Mouse (Mus musculus) megakaryocyte, adult 5-6 weeks (primary cell): ENCODE results near the gene Nrf1. TPM values are rescaled to one million over a fixed set of nuclear protein-coding genes. Genes with fewer than 3 reads are reported as not detected.

Source experiments
- ATAC-seq: 2 replicates; pipeline ENCODE4 v1.8.0; 2016; ENCODE audit warnings: mild to moderate bottlenecking, inconsistent platforms; ENCODE audit not compliant: poor library complexity, severe bottlenecking
- total RNA-seq, 2 experiments: library from RNA; stranded (forward) in 1 of 2; stranded (reverse) in 1 of 2; fragments of 153-499, 151-499 nt in 1 of 2; fragments of 221-1000, 200-1000 nt in 1 of 2; gene quantifications; 2 replicates each; pipeline versions ENCODE4 v1.2.3 to v1.2.4; 2015 to 2017

Gene Nrf1
- total RNA-seq, 2 experiments from 2014 or later = 39.6 to 69.9 TPM

DNA sequence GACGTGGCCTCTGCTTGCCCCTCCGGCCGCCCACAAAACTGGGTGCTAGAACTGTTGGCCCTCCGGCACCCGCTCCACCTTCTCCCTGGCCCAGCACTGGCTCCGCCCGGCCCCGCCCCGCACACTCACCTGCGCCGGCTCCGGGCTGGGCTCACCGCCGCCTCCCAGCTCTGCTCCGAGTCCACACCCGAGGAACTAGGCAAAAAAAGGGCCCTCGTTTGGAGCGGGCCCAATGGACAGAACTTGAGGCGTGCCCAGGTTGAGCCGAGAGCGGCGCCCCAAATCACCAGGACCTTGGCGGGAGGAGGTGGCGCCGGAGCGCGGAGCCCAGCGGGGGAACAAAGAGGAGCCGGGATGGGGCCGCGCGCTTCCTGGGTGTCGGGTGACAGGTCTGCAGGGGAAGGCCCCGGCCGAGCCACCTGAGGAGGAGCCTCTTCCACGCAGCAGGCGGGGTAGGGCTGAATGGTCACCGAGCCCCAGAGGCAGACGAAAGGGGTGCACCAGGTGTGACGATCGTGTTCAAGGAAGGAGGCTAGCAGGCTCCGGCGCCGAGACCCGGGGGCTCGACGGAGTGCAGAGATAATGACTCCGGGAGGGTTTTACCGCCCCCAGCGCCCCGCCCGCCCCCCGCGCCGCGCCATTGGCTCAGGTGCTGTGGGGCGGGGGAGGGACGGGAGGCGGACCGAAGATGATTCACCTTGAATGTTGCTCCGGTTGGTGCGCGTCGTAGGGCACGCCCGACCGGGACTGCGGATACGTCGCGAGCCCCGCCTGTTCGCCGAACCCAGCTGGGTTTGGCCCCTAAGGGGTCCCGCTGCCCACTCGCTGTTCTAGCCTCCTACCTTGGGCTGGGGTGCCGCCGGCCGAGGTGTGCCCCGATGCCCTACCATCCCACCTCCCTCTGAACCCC is 126.0 kb downstream of the Nrf1 start:
- ATAC-seq = peak; percentile 13; the same call in 1 of the 2 replicates

DNA sequence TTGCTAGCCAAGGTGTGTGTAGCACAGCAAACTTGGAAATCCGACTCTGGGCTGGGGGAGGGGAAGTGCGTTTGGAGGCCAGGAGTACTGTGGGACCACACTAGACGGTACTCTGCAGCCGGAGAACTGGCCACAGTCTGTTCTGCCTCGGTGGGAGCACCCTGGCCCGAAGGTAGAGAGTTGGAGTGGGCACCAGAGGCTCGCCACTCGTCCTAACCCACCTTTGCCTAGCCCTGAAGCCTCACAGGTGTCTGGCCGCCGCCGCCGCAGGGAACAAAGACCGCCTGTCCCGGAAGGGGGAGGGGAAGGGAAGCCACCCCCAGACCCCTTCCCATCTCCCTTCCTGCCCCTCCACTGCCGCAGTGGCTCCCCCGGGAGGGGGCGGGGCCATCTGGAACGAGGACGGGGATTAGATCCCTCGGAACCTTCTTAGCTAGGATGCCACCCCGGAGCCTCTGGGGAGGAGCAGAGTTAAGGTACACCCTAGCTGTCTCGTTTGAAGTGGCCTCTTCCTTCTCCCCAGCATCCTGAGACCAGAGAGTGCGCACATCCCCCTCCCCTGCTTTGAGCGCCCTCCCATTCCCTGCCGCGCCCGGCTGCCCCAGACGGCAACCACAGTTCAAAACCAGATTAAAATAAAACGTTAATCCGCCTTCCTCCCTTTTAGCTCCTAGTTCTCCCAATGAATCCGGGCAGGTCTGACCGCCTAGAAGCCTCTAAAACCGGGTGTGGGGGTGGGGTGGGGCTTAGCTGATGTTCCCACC is 126.9 kb downstream of the Nrf1 start:
- ATAC-seq = no peak

DNA sequence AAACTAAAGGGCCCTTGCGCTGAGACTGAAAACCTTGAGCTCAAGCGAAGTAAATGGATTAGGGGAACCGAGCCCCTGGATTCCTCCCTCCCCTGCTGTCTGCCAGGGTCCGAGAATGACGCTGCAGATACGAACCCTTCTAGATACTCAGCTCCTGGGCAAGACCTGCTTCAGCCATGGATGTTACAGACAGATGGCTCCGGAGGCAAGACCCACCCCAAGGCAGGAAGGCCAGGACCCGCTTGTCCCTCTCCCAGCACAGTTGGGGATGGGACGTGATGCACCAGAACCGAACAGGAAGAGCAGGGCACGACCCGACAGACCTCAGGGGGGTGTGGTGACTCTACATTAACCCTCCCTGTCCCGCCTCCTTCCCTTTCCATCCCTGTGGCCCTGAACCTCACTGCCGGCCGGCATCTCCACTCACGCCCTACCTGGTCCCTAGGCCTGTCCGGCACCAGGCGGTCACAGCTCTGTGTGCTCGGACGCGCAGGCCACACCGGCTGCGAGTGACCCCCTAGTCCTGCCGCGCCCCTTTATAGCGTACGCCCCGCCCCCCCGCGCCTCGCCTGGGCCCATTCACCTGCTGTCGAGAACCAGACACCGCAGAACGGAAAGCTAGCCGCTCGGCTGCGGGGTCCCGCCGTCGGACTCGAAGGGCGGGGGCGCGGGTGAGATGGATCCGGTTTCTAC is 127.6 kb downstream of the Nrf1 start:
- ATAC-seq = no peak

DNA sequence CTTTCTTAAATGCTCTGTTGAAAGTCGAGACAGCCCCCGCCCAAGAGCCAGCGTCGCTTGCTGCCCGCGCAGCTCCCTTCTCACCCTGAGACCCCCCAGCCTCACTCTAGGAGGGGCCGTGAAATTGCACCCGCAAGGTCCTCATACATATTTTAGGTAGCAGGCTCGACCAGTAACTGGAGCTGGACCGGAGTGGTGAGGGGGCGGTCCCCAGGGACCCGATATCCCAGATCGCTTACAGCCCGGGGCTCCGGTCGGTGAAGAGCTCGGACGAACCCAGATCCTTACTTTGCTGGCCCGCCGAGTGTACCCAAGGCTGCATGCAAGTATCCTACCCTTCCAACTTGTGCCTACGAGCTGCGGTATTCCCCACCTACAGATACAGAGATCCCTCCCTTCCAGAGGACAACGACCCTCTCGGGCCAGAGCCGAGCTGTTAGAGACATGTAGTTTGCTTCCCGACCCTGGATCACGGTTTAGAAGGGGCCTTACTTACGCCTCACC is 128.2 kb downstream of the Nrf1 start:
- no peak for ATAC-seq

DNA sequence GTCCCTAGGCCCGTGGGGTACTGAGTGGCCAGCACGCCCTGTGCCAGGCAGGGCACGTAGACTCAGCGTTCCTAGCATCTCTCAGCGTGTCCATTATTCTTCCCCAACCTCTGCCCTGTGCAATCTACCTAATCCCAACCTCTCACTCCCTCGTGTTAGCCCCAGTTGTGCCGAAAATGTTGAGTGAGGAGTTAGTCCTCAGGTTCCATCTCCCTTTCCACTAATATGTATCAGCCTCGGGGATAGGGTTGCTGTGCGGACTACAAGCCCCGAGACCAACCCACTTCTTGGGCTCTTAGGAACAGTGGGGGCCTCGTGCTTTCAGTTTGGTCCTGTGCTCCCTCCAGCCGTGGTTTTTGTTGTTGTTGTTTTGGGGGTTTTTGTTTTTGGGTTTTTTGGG is 128.7 kb downstream of the Nrf1 start:
- ATAC-seq = no peak

DNA sequence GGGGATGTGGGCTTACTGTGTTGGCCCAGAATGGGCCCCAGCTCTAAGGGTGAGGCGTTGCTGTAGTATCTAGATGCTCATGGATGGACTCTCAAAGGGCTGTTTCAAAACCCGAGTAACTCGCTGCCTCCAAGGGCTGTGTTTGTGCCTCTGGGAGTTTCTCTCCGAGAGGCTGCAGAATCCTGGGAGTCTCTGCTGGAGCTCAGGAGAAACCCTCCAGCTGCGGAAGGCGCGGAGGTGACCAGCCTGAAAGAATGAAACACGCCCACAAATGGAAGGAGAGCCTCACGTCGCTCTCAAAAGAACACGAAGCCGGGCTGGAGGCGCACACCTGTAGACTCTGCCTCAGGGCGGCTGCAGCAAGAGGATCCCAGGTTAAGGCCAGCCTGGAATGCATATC is 129.5 kb downstream of the Nrf1 start:
- no peak for ATAC-seq

DNA sequence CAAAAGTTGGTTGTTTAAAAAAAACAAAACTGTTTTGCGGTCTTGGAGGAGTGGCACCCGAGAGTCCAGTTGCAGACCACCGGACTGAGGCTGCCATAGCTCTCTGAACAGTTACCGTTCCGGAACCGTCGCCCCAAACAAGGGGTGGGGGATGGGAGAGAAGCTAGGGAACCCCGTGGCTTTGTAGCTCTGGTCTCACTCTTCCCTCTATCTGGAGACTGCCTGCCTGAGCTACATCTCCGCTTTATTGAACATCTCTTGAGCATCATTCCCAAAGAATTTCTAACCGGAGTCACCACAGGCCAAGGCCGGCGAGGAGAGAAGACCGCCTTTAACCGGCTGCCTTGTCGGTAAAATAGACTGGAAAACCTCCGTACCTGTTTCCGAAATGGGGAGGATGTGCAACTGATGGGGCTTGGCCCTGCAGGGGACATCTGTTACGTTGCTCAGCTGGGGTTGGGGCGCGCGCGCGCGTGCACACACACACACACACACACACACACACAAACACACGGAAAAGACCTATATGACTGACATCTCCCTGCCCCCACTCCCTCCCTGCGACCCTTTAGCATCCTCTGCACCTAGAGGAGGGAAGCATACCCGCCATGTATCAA is 130.3 kb downstream of the Nrf1 start:
- ATAC-seq = no peak

DNA sequence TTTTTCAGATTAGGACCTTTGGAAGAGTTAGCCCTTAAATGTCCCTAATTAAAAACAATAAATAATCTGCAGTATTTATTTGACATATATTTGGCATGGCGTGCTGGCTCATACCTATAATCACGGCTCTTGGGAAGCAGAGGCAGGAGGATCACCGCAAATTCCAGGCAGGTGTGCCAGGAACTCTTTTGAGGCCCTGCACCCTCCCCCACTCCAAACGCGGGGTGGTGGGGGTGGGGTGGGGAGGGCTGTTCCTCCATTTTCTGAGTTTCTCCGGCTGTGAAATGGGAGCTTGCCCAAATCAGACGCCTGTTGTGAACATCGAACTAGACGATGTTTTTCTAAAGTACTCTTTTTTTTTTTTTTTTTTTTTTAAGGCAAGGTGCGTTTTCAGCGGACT is 131.3 kb downstream of the Nrf1 start:
- ATAC-seq = no peak

DNA sequence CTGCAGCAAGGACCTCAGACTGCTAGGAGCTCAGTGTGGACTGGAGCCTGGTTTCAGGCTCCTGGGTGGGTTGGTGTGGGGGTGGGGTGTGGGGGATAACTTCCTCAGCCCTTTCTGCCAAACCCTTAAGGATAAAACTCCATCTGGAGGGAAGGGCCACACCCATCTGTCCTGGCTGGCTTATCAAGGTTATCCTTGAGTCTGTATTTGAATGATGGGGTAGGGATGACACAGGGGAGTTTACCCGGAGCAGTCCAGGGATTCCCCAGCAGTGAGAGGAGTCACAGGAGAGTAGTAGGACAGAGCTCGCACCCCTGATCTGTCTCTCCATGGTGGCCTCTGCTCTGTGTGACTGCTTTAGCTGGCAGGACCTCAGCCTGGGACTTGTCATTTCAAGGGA is 132.5 kb downstream of the Nrf1 start:
- ATAC-seq = no peak

DNA sequence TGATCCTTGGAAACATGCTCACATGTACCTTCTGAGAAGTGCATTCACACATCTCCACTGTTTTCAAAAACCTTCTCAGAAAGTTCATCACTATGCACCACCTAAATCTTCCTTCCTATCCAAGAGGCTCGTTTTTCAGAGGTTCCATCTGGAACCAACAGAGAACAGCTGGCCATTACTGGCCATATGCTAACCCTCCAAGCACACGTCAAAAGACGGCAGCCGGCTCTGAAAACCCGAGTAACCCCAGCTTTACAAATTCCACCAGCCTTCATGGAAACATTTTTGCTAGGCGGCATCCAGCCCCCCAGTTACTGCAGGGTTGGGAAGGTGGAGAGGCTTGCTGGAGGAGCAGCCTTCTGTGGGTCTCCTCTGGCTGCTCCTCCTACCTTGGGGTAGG is 134.2 kb downstream of the Nrf1 start:
- ATAC-seq = no peak

DNA sequence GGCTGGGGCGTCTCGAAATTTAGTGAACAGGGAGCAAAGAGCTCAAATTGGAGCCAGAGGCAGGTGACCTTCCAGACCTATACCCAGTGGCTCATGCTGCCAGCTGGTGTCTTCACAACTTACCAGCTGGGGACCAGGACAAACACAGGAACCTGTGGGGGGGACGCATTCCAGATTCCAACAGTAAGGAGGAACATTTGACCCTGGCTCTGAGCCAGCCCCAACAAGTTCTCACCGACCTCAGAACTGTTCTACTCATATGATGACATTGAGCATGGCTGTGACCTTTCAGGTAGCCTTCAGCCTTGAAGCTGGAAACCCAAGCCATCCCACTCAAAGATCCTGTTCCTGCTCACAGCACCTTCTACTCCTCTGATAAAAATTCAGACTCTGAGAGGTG is 135.8 kb downstream of the Nrf1 start:
- ATAC-seq = no peak

DNA sequence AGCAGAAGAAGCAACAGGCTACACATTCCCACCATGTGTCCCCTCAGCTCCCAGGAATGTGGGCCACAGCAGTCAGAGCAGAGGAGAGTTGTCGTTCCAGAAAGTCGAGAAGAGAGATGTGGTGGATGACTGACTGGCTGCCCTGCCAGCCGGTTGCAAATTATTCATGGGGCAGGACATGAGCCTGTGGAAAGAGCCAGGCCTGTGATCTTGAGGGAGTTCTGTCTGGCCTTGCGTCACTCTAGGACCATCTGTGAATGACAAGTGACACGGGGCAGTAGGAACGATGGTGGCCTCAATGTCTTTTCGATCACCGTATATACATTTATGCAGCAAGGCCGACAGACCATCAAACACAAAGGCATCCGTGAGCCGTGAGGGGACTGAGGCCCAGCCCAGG is 147.9 kb downstream of the Nrf1 start:
- no peak for ATAC-seq

DNA sequence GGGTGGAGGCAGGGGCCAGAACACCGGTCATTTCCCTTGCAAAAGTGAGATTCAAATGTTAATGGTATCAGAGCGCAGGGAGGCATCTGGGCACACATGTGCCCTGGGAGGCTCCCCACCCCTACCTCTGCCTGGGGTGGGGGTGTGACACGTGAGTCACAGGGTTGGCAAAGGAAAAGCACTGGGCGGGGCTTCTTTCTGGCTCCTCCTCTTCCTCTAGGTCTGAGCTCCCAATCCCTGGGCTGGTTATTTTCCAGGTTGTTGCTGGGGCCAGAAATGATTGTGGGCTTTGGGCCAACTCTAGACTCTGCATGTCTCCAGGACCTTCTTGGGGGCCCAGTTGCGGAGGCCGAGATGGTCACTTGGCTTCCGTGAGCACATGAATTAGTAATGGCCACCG is 148.4 kb downstream of the Nrf1 start:
- no peak for ATAC-seq

Other genes with a start within 250 kb of the Nrf1 start
- gene Strip2, start 131.0 kb upstream of the Nrf1 start, total RNA-seq (2015) = 0.33 and 0.71 TPM in 2 replicates
- gene Strip2, start 131.0 kb upstream of the Nrf1 start, total RNA-seq (2017) = 1.3 and 1.6 TPM in 2 replicates